ENCODE assay signal across 8 mouse cellular contexts in the genomic region with DNA sequence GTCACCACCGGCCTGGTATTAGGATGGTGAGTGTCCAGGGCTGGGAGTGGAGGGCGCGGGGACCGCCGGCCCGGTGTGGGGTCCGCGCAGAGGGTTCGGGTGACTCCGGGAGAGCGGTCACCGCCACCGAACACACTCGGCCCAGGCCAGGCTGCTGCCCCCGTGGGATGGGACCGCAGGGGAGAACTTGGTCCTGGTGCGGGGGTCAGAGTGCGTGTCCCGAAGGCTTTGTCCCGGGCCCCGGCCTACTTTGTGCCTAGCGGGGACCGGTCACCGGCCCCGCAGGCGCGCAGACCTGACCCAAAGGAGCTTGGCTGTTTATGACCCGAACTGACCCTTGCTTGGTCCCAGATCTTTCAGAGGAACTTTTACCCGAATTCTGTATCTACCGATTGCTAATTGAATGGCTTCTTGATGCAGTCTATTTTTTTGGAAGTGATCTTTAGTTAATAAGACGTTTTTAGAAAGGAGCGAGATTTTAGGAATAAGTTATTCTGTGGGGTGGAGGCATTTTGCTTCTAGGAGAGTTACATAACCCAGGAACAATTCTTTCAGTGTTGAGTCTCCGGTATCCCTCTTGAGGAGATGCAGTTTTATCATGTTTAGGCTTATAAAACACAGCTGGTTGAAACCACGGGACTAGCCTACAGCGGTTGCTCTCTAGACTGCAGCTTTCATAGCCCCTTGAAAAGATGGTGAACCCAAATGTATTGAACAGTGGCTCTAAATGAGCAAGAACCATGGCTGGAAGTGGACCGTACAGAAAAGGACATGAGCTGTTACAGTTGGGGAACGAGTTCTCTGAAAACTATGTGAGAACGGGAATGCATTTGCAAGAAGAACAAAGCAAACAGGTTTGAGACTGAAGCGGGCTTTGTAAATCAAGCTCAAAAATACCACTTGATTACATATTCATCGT. TPM values are rescaled to one million over a fixed set of nuclear protein-coding genes. Genes with fewer than 3 reads are reported as not detected.
DNase-seq lines count a peak whose midpoint lies in the region; ATAC-seq and TF ChIP-seq lines count a peak whose summit lies in the region.

No protein-coding gene starts in this region.

- TF ChIP-seq POLR2A in lung, adult 2 months (IDR thresholded peaks at IDR 0.05; ENCODE audit: borderline replicate concordance, extremely low read depth, low read depth, low read length): no peak

- H3K36me3 ChIP-seq in forebrain, embryonic 10.5 days (replicated peaks): no peaks in the 10 kb centered on the region
- no peaks in the 10 kb centered on the region for H3K36me3 ChIP-seq in intestine, embryonic 15.5 days
- H3K36me3 ChIP-seq in liver, embryonic 12.5 days: peaks cover 5% of the 10 kb centered on the region
- H3K36me3 ChIP-seq in neural tube, embryonic 11.5 days (ENCODE audit: control insufficient read depth, insufficient read depth, low read length): no peaks in the 10 kb centered on the region

- H3K27ac ChIP-seq in forebrain, embryonic 10.5 days: peak overlapping the region; percentile 90
- 0 out of 2 replicates have a peak overlapping the region, but pooled peaks have one; percentile 27 for H3K27ac ChIP-seq in intestine, embryonic 15.5 days
- peak overlapping the region; percentile 87 for H3K27ac ChIP-seq in liver, embryonic 12.5 days
- H3K27ac ChIP-seq in neural tube, embryonic 11.5 days (ENCODE audit: low read depth, low read length): no peak overlapping the region

- H3K4me3 ChIP-seq in lung, adult 2 months (replicated peaks; ENCODE audit: extremely low read depth, low read depth, low read length): peak overlapping the region; percentile 69
- peak overlapping the region; percentile 96 for H3K4me3 ChIP-seq in forebrain, embryonic 10.5 days
- H3K4me3 ChIP-seq in intestine, embryonic 15.5 days (replicated peaks): peak overlapping the region; percentile 83
- peak overlapping the region; percentile 92 for H3K4me3 ChIP-seq in liver, embryonic 12.5 days
- peak overlapping the region; percentile 86 for H3K4me3 ChIP-seq in neural tube, embryonic 11.5 days (ENCODE audit: low read depth, low read length)

- no peak for DNase-seq in lung, adult 2 months
- no peak for DNase-seq in lung, adult 18-20 months
- DNase-seq in forebrain, embryonic 10.5 days (ENCODE audit: extremely low spot score, low spot score): no peak
- DNase-seq in neural tube, embryonic 11.5 days (ENCODE audit: low spot score): peak; percentile 15
- DNase-seq in layer of hippocampus, adult 11-12 months (ENCODE audit: low spot score): no peak

- WGBS in lung, adult 2 months: 4% methylated on average over 40 of the region's 40 CpGs
- WGBS in forebrain, embryonic 10.5 days: 10% methylated on average over 40 of the region's 40 CpGs
- 6% methylated on average over 40 of the region's 40 CpGs for WGBS in intestine, embryonic 15.5 days
- 7% methylated on average over 40 of the region's 40 CpGs for WGBS in liver, embryonic 12.5 days (ENCODE audit: insufficient replicate concordance)
- 9% methylated on average over 39 of the region's 40 CpGs for WGBS in neural tube, embryonic 11.5 days

- peaks cover 9% of the 10 kb centered on the region for H3K4me1 ChIP-seq in lung, adult 2 months (ENCODE audit: control insufficient read depth, insufficient read depth, low read length)
- H3K4me1 ChIP-seq in forebrain, embryonic 10.5 days: peaks cover 29% of the 10 kb centered on the region
- H3K4me1 ChIP-seq in intestine, embryonic 15.5 days (replicated peaks): no peaks in the 10 kb centered on the region
- peaks cover 50% of the 10 kb centered on the region for H3K4me1 ChIP-seq in liver, embryonic 12.5 days
- 0 out of 2 replicates have a peak, but pooled peaks cover 3% of the 10 kb centered on the region for H3K4me1 ChIP-seq in neural tube, embryonic 11.5 days (ENCODE audit: control insufficient read depth, insufficient read depth, low read length)

- peak overlapping the region; percentile 74 for H3K9ac ChIP-seq in intestine, embryonic 15.5 days
- peak overlapping the region; percentile 95 for H3K9ac ChIP-seq in liver, embryonic 12.5 days
- peak overlapping the region; percentile 81 for H3K9ac ChIP-seq in neural tube, embryonic 11.5 days (ENCODE audit: low read length)

- no peak for TF ChIP-seq CTCF in lung, adult 2 months (IDR thresholded peaks at IDR 0.05; ENCODE audit: insufficient read depth, low read length)

- peak; percentile 9 for ATAC-seq in activated CD4-positive, CD25-positive, alpha-beta regulatory T cell, adult 4 months
- peak; percentile 78 for ATAC-seq in intestine, embryonic 15.5 days
- peak; percentile 48 for ATAC-seq in liver, embryonic 12.5 days
- ATAC-seq in neural tube, embryonic 11.5 days (ENCODE audit: insufficient read depth, low FRiP score, low TSS enrichment): no peak; the same call in 1 of the 2 replicates

- peak overlapping the region; percentile 82 for H3K4me2 ChIP-seq in intestine, embryonic 15.5 days (replicated peaks)
- H3K4me2 ChIP-seq in liver, embryonic 12.5 days: peak overlapping the region; percentile 82
- peak overlapping the region; percentile 71 for H3K4me2 ChIP-seq in neural tube, embryonic 11.5 days (ENCODE audit: low read depth)

- no peaks in the 10 kb centered on the region for H3K9me3 ChIP-seq in forebrain, embryonic 10.5 days
- H3K9me3 ChIP-seq in intestine, embryonic 15.5 days: no peaks in the 10 kb centered on the region
- H3K9me3 ChIP-seq in liver, embryonic 12.5 days (replicated peaks): no peaks in the 10 kb centered on the region
- H3K9me3 ChIP-seq in neural tube, embryonic 11.5 days (ENCODE audit: control insufficient read depth, low read length): no peaks in the 10 kb centered on the region

- no peaks in the 10 kb centered on the region for H3K27me3 ChIP-seq in forebrain, embryonic 10.5 days (ENCODE audit: poor library complexity, severe bottlenecking)
- H3K27me3 ChIP-seq in intestine, embryonic 15.5 days (replicated peaks): no peaks in the 10 kb centered on the region
- no peaks in the 10 kb centered on the region for H3K27me3 ChIP-seq in liver, embryonic 12.5 days (replicated peaks)
- no peaks in the 10 kb centered on the region for H3K27me3 ChIP-seq in neural tube, embryonic 11.5 days (ENCODE audit: control insufficient read depth, insufficient read depth, low read length)

RNA-seq across cellular contexts. Expression of a gene that starts 0.7 kb away (rescaled TPM):
- polyA plus RNA-seq in lung, adult 2 months (2012; rRNA removed): 24.3 and 28.2 TPM in 2 replicates
- polyA plus RNA-seq in activated CD4-positive, CD25-positive, alpha-beta regulatory T cell, adult 4 months (2017; shearing (Covaris generic)): 10 to 100 TPM; 12.0 to 12.6 TPM
- polyA plus RNA-seq in forebrain, embryonic 10.5 days (2016; fragmentation: Nextera tagmentation; extraction: Ambion mirVana): 34.5 and 35.8 TPM in 2 replicates
- 21.6 and 22.7 TPM in 2 replicates for polyA plus RNA-seq in intestine, embryonic 15.5 days (2015; fragmentation: Nextera tagmentation; extraction: Ambion mirVana)
- 20.6 and 21.7 TPM in 2 replicates for polyA plus RNA-seq in liver, embryonic 12.5 days (2016; fragmentation: Nextera tagmentation; extraction: Ambion mirVana)
- polyA plus RNA-seq in neural tube, embryonic 11.5 days (2014; fragmentation: Nextera tagmentation; extraction: Ambion mirVana): 29.6 and 33.0 TPM in 2 replicates

RNA-seq across cellular contexts. Expression of a gene that starts 10.6 kb away (rescaled TPM):
- 10.7 and 20.7 TPM in 2 replicates for polyA plus RNA-seq in lung, adult 2 months (2012; rRNA removed)
- 100 to 1,000 TPM; 100 to 103 TPM for polyA plus RNA-seq in activated CD4-positive, CD25-positive, alpha-beta regulatory T cell, adult 4 months (2017; shearing (Covaris generic))
- polyA plus RNA-seq in forebrain, embryonic 10.5 days (2016; fragmentation: Nextera tagmentation; extraction: Ambion mirVana): 106 and 107 TPM in 2 replicates
- 48.7 and 55.4 TPM in 2 replicates for polyA plus RNA-seq in intestine, embryonic 15.5 days (2015; fragmentation: Nextera tagmentation; extraction: Ambion mirVana)
- 49.6 and 55.3 TPM in 2 replicates for polyA plus RNA-seq in liver, embryonic 12.5 days (2016; fragmentation: Nextera tagmentation; extraction: Ambion mirVana)
- 113 and 121 TPM in 2 replicates for polyA plus RNA-seq in neural tube, embryonic 11.5 days (2014; fragmentation: Nextera tagmentation; extraction: Ambion mirVana)

RNA-seq across cellular contexts. Expression of a gene that starts 44.4 kb away (rescaled TPM):
- 44.8 and 48.8 TPM in 2 replicates for polyA plus RNA-seq in lung, adult 2 months (2012; rRNA removed)
- polyA plus RNA-seq in activated CD4-positive, CD25-positive, alpha-beta regulatory T cell, adult 4 months (2017; shearing (Covaris generic)): 10 to 100 TPM; 77.8 to 80.2 TPM
- 204 and 209 TPM in 2 replicates for polyA plus RNA-seq in forebrain, embryonic 10.5 days (2016; fragmentation: Nextera tagmentation; extraction: Ambion mirVana)
- 203 and 209 TPM in 2 replicates for polyA plus RNA-seq in intestine, embryonic 15.5 days (2015; fragmentation: Nextera tagmentation; extraction: Ambion mirVana)
- 109 and 116 TPM in 2 replicates for polyA plus RNA-seq in liver, embryonic 12.5 days (2016; fragmentation: Nextera tagmentation; extraction: Ambion mirVana)
- polyA plus RNA-seq in neural tube, embryonic 11.5 days (2014; fragmentation: Nextera tagmentation; extraction: Ambion mirVana): 218 and 224 TPM in 2 replicates

RNA-seq across cellular contexts. Expression of a gene that starts 50.0 kb away (rescaled TPM):
- 28.4 and 31.1 TPM in 2 replicates for polyA plus RNA-seq in lung, adult 2 months (2012; rRNA removed)
- polyA plus RNA-seq in activated CD4-positive, CD25-positive, alpha-beta regulatory T cell, adult 4 months (2017; shearing (Covaris generic)): under 1 TPM in 1 of 2 experiments, not detected in 1; 0.07 TPM
- 3.4 and 3.7 TPM in 2 replicates for polyA plus RNA-seq in forebrain, embryonic 10.5 days (2016; fragmentation: Nextera tagmentation; extraction: Ambion mirVana)
- 5.2 and 5.4 TPM in 2 replicates for polyA plus RNA-seq in intestine, embryonic 15.5 days (2015; fragmentation: Nextera tagmentation; extraction: Ambion mirVana)
- polyA plus RNA-seq in liver, embryonic 12.5 days (2016; fragmentation: Nextera tagmentation; extraction: Ambion mirVana): 0.65 and 0.67 TPM in 2 replicates
- polyA plus RNA-seq in neural tube, embryonic 11.5 days (2014; fragmentation: Nextera tagmentation; extraction: Ambion mirVana): 2.5 and 2.9 TPM in 2 replicates
